Mouse (Mus musculus): Measurements from ENCODE around the gene Gm3327.
"Not testable (repeated sequence)": the region's sequence is repeated elsewhere in the genome, so short reads cannot be mapped to it uniquely, and the experiment has no call there.

DNA sequence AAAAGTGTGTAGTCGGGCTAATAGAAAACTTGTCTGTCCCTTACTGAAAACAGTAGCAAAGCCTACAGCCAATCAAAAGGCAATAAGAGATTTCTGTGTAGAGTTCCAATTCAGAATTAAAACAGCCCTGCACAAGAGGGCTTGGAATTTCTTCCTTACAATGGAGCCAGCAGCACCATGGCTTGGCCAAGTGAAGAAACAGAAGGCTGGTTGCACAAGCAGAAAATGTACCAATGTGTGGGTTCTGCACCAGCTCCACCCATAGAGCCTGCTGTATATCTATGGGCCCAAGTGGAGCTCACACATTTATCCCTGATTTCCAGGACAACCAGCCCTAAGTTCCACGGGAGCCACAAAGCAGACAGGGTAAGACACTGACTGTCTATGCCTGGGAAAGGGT lies 21.3 kb upstream of the Gm3327 start, which contains the start of gene Ear2:
- not testable (repeated sequence) for TF ChIP-seq POLR2A (IDR thresholded peaks at IDR 0.05; ENCODE audit: control insufficient read depth, extremely low read depth, insufficient read depth, low read length, poor library complexity); CTCF (IDR thresholded peaks at IDR 0.05; ENCODE audit: borderline replicate concordance, control insufficient read depth, extremely low read depth, insufficient read depth, low read length, poor library complexity)

Measured in thymus, adult 2 months (tissue).